In genomic region chr14:114854324-114855054, GRCm38 (mm10) we compare ENCODE assay signal across 8 mouse cellular contexts.
DNase-seq lines count a peak whose midpoint lies in the region; ATAC-seq and TF ChIP-seq lines count a peak whose summit lies in the region.

No protein-coding gene starts in this region.

- H3K27me3 ChIP-seq in thymus, adult 2 months (ENCODE audit: control insufficient read depth, insufficient read depth, low read length), result no peaks in the 10 kb centered on the region
- H3K27me3 ChIP-seq in embryonic facial prominence, embryonic 12.5 days, result no peaks in the 10 kb centered on the region
- H3K27me3 ChIP-seq in intestine, embryonic 16.5 days (replicated peaks; ENCODE audit: control insufficient read depth, insufficient read depth, low read length), result no peaks in the 10 kb centered on the region

- peak; percentile 74; the same call in 1 of the 2 replicates for ATAC-seq in embryonic facial prominence, embryonic 12.5 days (ENCODE audit: insufficient number of reproducible peaks, insufficient read depth, low FRiP score, low TSS enrichment)
- ATAC-seq in intestine, embryonic 16.5 days, result peak; percentile 61

- H3K27ac ChIP-seq in thymus, adult 2 months (ENCODE audit: control insufficient read depth, insufficient read depth, low read length), result no peak overlapping the region
- H3K27ac ChIP-seq in embryonic facial prominence, embryonic 12.5 days, result no peak overlapping the region
- H3K27ac ChIP-seq in intestine, embryonic 16.5 days (ENCODE audit: low read length), result no peak overlapping the region

- H3K36me3 ChIP-seq in thymus, adult 2 months (ENCODE audit: control insufficient read depth, insufficient read depth, low read length), result no peaks in the 10 kb centered on the region
- no peaks in the 10 kb centered on the region for H3K36me3 ChIP-seq in embryonic facial prominence, embryonic 12.5 days
- no peaks in the 10 kb centered on the region for H3K36me3 ChIP-seq in intestine, embryonic 16.5 days (ENCODE audit: control insufficient read depth, insufficient read depth, low read length)

- H3K9ac ChIP-seq in embryonic facial prominence, embryonic 12.5 days, result no peak overlapping the region
- H3K9ac ChIP-seq in intestine, embryonic 16.5 days (ENCODE audit: low read depth, low read length), result no peak overlapping the region

- H3K4me2 ChIP-seq in embryonic facial prominence, embryonic 12.5 days (replicated peaks), result no peak overlapping the region
- no peak overlapping the region for H3K4me2 ChIP-seq in intestine, embryonic 16.5 days (ENCODE audit: low read depth, low read length)

- peak; percentile 12 for DNase-seq in thymus, postnatal 14 days
- DNase-seq in thymus, adult 2 months, result no peak
- DNase-seq in neural tube, embryonic 10.5 days (ENCODE audit: extremely low spot score, low spot score), result peak; percentile 13
- DNase-seq in spleen, postnatal 14 days (ENCODE audit: low spot score in 2 of 2), result no peak
- DNase-seq in urinary bladder, postnatal 10 days (ENCODE audit: low spot score), result no peak
- DNase-seq in ovary, postnatal 14 days (ENCODE audit: low spot score), result no peak

- 30% methylated on average over 9 of the region's 9 CpGs for WGBS in thymus, adult 2 months
- 21% methylated on average over 9 of the region's 9 CpGs for WGBS in embryonic facial prominence, embryonic 12.5 days
- 21% methylated on average over 9 of the region's 9 CpGs for WGBS in intestine, embryonic 16.5 days

- no peaks in the 10 kb centered on the region for H3K9me3 ChIP-seq in embryonic facial prominence, embryonic 12.5 days
- no peaks in the 10 kb centered on the region for H3K9me3 ChIP-seq in intestine, embryonic 16.5 days (ENCODE audit: control insufficient read depth, low read length)

- no peak for TF ChIP-seq CTCF in thymus, adult 2 months (IDR thresholded peaks at IDR 0.05; ENCODE audit: borderline replicate concordance, control insufficient read depth, extremely low read depth, insufficient read depth, low read length, poor library complexity)

- H3K4me3 ChIP-seq in thymus, adult 2 months (ENCODE audit: control insufficient read depth, insufficient read depth, low read length), result no peak overlapping the region
- no peak overlapping the region for H3K4me3 ChIP-seq in embryonic facial prominence, embryonic 12.5 days
- no peak overlapping the region for H3K4me3 ChIP-seq in intestine, embryonic 16.5 days (ENCODE audit: low read length)

- TF ChIP-seq POLR2A in thymus, adult 2 months (IDR thresholded peaks at IDR 0.05; ENCODE audit: control insufficient read depth, extremely low read depth, insufficient read depth, low read length, poor library complexity), result no peak

- H3K4me1 ChIP-seq in thymus, adult 2 months (replicated peaks; ENCODE audit: control insufficient read depth, insufficient read depth, low read length), result no peaks in the 10 kb centered on the region
- peaks cover 16% of the 10 kb centered on the region for H3K4me1 ChIP-seq in embryonic facial prominence, embryonic 12.5 days
- peaks cover 9% of the 10 kb centered on the region for H3K4me1 ChIP-seq in intestine, embryonic 16.5 days (ENCODE audit: control insufficient read depth, insufficient read depth, low read length)

Comparison
In these comparisons a context has a peak if more than half of its experiments do, and no peak if none do; other contexts are left out.
1. DNase-seq: peak in thymus, postnatal 14 days (single experiment) and neural tube, embryonic 10.5 days (single experiment); none in thymus, adult 2 months (single experiment), spleen, postnatal 14 days (0 of 2), urinary bladder, postnatal 10 days (single experiment) and ovary, postnatal 14 days (single experiment).